Mouse (Mus musculus) heart, embryonic 14.5 days (tissue): ENCODE measurements around the gene Nos1ap. TPM values are rescaled to one million over a fixed set of nuclear protein-coding genes. Genes with fewer than 3 reads are reported as not detected.

Experiments
- ATAC-seq: fragments of 200-750 bp; cut with Nextera tagmentation; 2 replicates; pipeline ENCODE4 v1.8.0; 2017; ENCODE audit warnings: low read depth, moderate TSS enrichment; ENCODE audit not compliant: insufficient number of reproducible peaks, insufficient read depth, low FRiP score
- H3K27ac ChIP-seq, 2 experiments: fragments of 200-500 bp in 1 of 2; fragments of 300-500 bp in 1 of 2; sonication (generic) in 1 of 2; replicated peaks in 1 of 2; 2 replicates each; pipeline ENCODE4 v1.5.1; 2012 to 2014; ENCODE audit warnings: low read depth in 2 of 2, low read length in 2 of 2, control low read depth in 1 of 2, mild to moderate bottlenecking in 1 of 2, mixed read lengths in 1 of 2; ENCODE audit not compliant: control insufficient read depth in 1 of 2, insufficient read depth in 1 of 2
- H3K27me3 ChIP-seq: fragments of 300-500 bp; sonication (generic); 2 replicates; pipeline ENCODE4 v1.6.1; 2014; ENCODE audit warnings: mild to moderate bottlenecking, low read length, control low read depth; ENCODE audit not compliant: control insufficient read depth, insufficient read depth
- H3K36me3 ChIP-seq: fragments of 300-500 bp; sonication (generic); 2 replicates; pipeline ENCODE4 v1.6.1; 2014; ENCODE audit warnings: mild to moderate bottlenecking, control low read depth, low read length, mixed read lengths; ENCODE audit not compliant: control insufficient read depth, insufficient read depth
- H3K4me1 ChIP-seq, 2 experiments: fragments of 200-500 bp in 1 of 2; fragments of 300-500 bp in 1 of 2; sonication (generic) in 1 of 2; 2 replicates each; pipeline ENCODE4 v1.6.1; 2012 to 2014; ENCODE audit warnings: low read length in 2 of 2, control low read depth in 1 of 2, mixed read lengths in 1 of 2; ENCODE audit not compliant: control insufficient read depth in 2 of 2, insufficient read depth in 2 of 2
- H3K4me2 ChIP-seq: fragments of 300-500 bp; sonication (generic); 2 replicates; pipeline ENCODE4 v1.6.1; 2014; ENCODE audit warnings: mild to moderate bottlenecking, low read length
- H3K4me3 ChIP-seq, 2 experiments: fragments of 200-500 bp in 1 of 2; fragments of 300-500 bp in 1 of 2; sonication (generic) in 1 of 2; 2 replicates each; pipeline ENCODE4 v1.5.1; 2012 to 2014; ENCODE audit warnings: low read length in 2 of 2, mild to moderate bottlenecking in 2 of 2, control low read depth in 1 of 2, low read depth in 1 of 2, moderate library complexity in 1 of 2; ENCODE audit not compliant: control insufficient read depth in 1 of 2, insufficient read depth in 1 of 2
- H3K9ac ChIP-seq: fragments of 300-500 bp; sonication (generic); 2 replicates; pipeline ENCODE4 v1.6.1; 2014; ENCODE audit warnings: mild to moderate bottlenecking, low read length
- H3K9me3 ChIP-seq: fragments of 300-500 bp; sonication (generic); 2 replicates; pipeline ENCODE4 v1.6.1; 2016; ENCODE audit warnings: low read length, control low read depth; ENCODE audit not compliant: control insufficient read depth
- WGBS: fragments of 180-500 bp; shearing (Covaris S2); extraction: QIAGEN DNeasy Blood & Tissue Kit; methylation state at CpG from one replicate; pipeline ENCODE4 v1.1.7; 2014; 5-methylcytosine and 5-hydroxymethylcytosine counted together
- polyA plus RNA-seq: library from polyadenylated mRNA; unstranded; fragments of >200 nt; fragmentation: Nextera tagmentation; extraction: Ambion mirVana; gene quantifications from 2 replicates; pipeline ENCODE4 v1.2.1, GENCODE M21; 2014

Gene Nos1ap
- polyA plus RNA-seq, 1 experiment from 2014 or later, result 18.3 TPM

DNA sequence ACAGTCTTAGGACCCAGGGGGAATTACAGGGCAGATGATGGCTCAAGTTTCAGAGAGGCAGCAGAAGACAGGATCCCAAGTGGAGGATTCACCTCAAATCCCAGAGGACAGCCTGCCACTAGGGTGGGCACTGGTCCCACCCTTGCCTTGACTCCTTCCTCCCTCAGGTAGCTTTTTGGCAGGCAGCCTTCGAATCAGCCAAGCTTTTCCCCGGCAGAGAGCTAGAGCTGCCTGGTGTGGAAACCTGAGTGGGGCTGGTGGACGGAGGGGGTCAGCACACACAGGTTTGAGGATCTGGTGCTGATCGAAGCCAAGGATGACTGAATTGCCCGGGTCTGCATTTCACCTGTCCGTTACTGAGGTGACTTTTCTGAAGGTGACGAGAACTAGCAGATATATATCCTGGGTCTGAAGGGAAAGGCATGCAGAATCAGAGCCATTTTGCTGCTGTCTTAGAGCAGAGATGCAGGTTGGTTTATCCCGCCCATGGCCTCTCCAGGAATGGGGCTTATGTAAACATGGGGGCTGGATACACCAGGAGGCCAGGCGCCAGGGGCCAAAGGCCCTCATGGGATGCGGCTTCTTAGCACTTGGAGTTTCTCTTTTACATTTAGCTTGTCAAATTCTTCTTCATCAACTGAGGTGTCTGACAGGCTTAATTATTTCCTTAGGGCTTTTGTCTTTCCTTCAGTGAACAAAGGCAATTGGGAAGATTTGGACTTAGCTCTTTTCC lies 229.3 kb downstream of the Nos1ap start:
- Histone ChIP-seq H3K4me3 (no peak overlapping the region), H3K36me3 (no peaks in the 10 kb centered on the region), H3K4me2 (no peak overlapping the region), H3K9ac (no peak overlapping the region), H3K27me3 (no peaks in the 10 kb centered on the region), H3K4me1 (peaks cover 3 to 7% of the 10 kb centered on the region in 2 experiments; a peak in 3 of 4 replicates), H3K27ac (no peak overlapping the region), H3K9me3 (no peaks in the 10 kb centered on the region)
- WGBS, result 67% methylated on average over 10 of the region's 10 CpGs
- ATAC-seq, result no peak

GRCm38 (mm10) chr1:170353335-170353734 lies 236.3 kb downstream of the Nos1ap start:
- 72% methylated on average over 3 of the region's 3 CpGs for WGBS
- Histone ChIP-seq H3K4me2 (no peak overlapping the region), H3K4me1 (no peaks in the 10 kb centered on the region; a peak in 1 of 4 replicates), H3K27me3 (no peaks in the 10 kb centered on the region), H3K4me3 (no peak overlapping the region), H3K9me3 (no peaks in the 10 kb centered on the region), H3K9ac (no peak overlapping the region), H3K36me3 (0 out of 2 replicates have a peak, but pooled peaks cover 3% of the 10 kb centered on the region), H3K27ac (no peak overlapping the region)
- ATAC-seq, result no peak

DNA sequence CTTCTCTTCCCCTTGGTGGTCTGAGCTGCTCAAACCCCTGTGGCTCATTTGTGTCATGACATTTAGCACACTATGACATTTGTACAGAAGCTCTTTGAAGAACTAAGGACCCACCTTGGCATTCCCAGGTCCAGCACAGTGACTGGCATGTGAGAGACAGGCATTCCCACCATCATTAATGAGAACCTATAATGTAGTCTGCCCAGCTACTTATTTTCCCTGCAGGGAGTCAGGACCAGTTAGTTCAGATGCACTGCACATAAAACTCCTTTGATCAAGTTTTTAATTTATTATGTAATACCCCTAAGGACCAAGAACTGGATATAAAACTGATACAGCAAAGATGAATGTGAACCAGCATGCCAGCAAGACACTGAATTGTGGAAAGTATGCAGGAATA lies 238.6 kb downstream of the Nos1ap start:
- Histone ChIP-seq H3K4me3 (no peak overlapping the region), H3K27ac (no peak overlapping the region), H3K36me3 (0 out of 2 replicates have a peak, but pooled peaks cover 3% of the 10 kb centered on the region), H3K27me3 (no peaks in the 10 kb centered on the region), H3K4me1 (peaks cover 0 to 2% of the 10 kb centered on the region in 2 experiments; a peak in 1 of 4 replicates), H3K9me3 (no peaks in the 10 kb centered on the region), H3K9ac (no peak overlapping the region), H3K4me2 (no peak overlapping the region)
- ATAC-seq, result no peak

GRCm38 (mm10) chr1:170346266-170346665 lies 243.4 kb downstream of the Nos1ap start:
- Histone ChIP-seq H3K4me1 (peaks cover 2 to 9% of the 10 kb centered on the region in 2 experiments; a peak in 3 of 4 replicates), H3K36me3 (0 out of 2 replicates have a peak, but pooled peaks cover 3% of the 10 kb centered on the region), H3K27me3 (no peaks in the 10 kb centered on the region), H3K27ac (peak overlapping the region in 1 of 2 experiments; percentile 39; a peak in 1 of 4 replicates), H3K9ac (no peak overlapping the region), H3K9me3 (no peaks in the 10 kb centered on the region), H3K4me2 (no peak overlapping the region), H3K4me3 (no peak overlapping the region)
- peak; percentile 64 for ATAC-seq
- 77% methylated on average over 3 of the region's 3 CpGs for WGBS

- Histone ChIP-seq H3K4me3 (no peak overlapping the region), H3K27me3 (no peaks in the 10 kb centered on the region), H3K4me1 (peaks cover 2 to 9% of the 10 kb centered on the region in 2 experiments; a peak in 3 of 4 replicates), H3K9ac (no peak overlapping the region), H3K9me3 (no peaks in the 10 kb centered on the region), H3K27ac (no peak overlapping the region), H3K4me2 (no peak overlapping the region), H3K36me3 (0 out of 2 replicates have a peak, but pooled peaks cover under 1% of the 10 kb centered on the region)
- 99% methylated on average over 4 of the region's 4 CpGs for WGBS
- no peak for ATAC-seq
Observed at GRCm38 (mm10) chr1:170343906-170344305, 245.8 kb downstream of the Nos1ap start.

DNA sequence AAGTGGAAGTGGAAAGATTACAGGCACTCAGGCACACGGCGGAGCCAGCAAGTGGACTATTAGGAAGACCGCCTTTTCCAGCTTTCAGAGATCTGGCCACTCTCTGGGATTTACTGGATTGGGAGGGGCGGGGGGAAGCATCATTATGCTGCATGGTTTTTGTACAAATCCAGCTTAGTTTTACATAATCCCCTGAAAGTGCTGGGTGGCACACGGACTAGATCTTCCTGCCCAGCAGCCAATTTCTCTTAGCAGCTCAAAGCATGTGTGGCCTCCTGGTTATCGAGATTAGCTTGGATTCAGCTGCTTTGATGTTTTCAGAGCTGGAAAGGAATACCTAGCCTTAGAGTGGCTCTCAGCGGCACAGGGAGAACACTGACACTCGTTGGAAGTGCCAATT lies 246.6 kb downstream of the Nos1ap start:
- ATAC-seq, result no peak
- H3K4me3 ChIP-seq, result no peak overlapping the region
- no peaks in the 10 kb centered on the region for H3K27me3 ChIP-seq
- no peak overlapping the region for H3K27ac ChIP-seq
- no peaks in the 10 kb centered on the region for H3K9me3 ChIP-seq
- H3K36me3 ChIP-seq, result peaks cover 2% of the 10 kb centered on the region; the same call in 1 of the 2 replicates
- no peak overlapping the region for H3K9ac ChIP-seq
- H3K4me2 ChIP-seq, result no peak overlapping the region
- peaks cover 2 to 9% of the 10 kb centered on the region in 2 experiments; a peak in 3 of 4 replicates for H3K4me1 ChIP-seq
- 59% methylated on average over 8 of the region's 8 CpGs for WGBS

DNA sequence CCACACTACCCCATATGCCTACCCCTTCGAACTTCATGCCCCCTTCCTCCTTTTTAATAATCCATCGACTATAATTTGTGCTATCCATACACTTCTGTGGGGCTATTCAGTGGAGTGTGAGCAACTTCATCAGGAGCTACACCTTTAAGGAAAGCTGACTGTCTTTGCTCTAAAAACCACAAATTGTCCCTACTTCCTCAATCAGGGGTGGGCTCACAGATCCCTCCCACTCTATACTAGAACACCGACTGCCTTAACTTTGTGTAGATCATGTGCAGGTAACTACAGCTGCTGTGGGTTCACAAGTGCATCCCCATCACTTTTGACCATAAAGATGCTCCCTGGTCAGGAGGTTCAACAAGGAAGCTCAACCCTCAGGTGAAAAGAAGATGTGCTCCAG lies 249.7 kb downstream of the Nos1ap start:
- Histone ChIP-seq H3K4me3 (no peak overlapping the region), H3K27ac (no peak overlapping the region), H3K4me2 (no peak overlapping the region), H3K9ac (no peak overlapping the region), H3K27me3 (no peaks in the 10 kb centered on the region), H3K9me3 (no peaks in the 10 kb centered on the region), H3K4me1 (peaks cover 0 to 9% of the 10 kb centered on the region in 2 experiments; a peak in 2 of 4 replicates), H3K36me3 (peaks cover 14% of the 10 kb centered on the region)
- no peak for ATAC-seq
- WGBS, result 89% methylated on average over 3 of the region's 3 CpGs
